Mouse (Mus musculus) embryonic facial prominence, embryonic 14.5 days (tissue): ENCODE data around the gene Irs3. TPM values are rescaled to one million over a fixed set of nuclear protein-coding genes. Genes with fewer than 3 reads are reported as not detected.

ENCODE experiments used
- ATAC-seq: fragments of 200-750 bp; cut with Nextera tagmentation; 2 replicates; pipeline ENCODE4 v1.8.0; 2017; ENCODE audit warnings: low read depth, moderate number of reproducible peaks, moderate TSS enrichment
- DNase-seq: peaks from one replicate; pipeline ENCODE4 v3.0.0-alpha.2; 2015; ENCODE audit warnings: low spot score
- H3K27ac ChIP-seq: fragments of 300-500 bp; sonication (generic); replicated peaks from 2 replicates; pipeline ENCODE4 v1.5.1; 2014; ENCODE audit warnings: low read depth, mild to moderate bottlenecking, low read length, moderate library complexity
- H3K27me3 ChIP-seq: fragments of 300-500 bp; sonication (generic); replicated peaks from 2 replicates; pipeline ENCODE4 v1.6.1; 2014; ENCODE audit warnings: low read length; ENCODE audit not compliant: control insufficient read depth, insufficient read depth
- H3K36me3 ChIP-seq: fragments of 300-500 bp; sonication (generic); 2 replicates; pipeline ENCODE4 v1.6.1; 2014; ENCODE audit warnings: low read length, mixed read lengths; ENCODE audit not compliant: control insufficient read depth, insufficient read depth
- H3K4me1 ChIP-seq: fragments of 300-500 bp; sonication (generic); 2 replicates; pipeline ENCODE4 v1.6.1; 2014; ENCODE audit warnings: antibody characterized with exemption, low read length; ENCODE audit not compliant: control insufficient read depth, insufficient read depth
- H3K4me2 ChIP-seq: fragments of 300-500 bp; sonication (generic); 2 replicates; pipeline ENCODE4 v1.6.1; 2014; ENCODE audit warnings: low read depth, mild to moderate bottlenecking, low read length, moderate library complexity, mixed read lengths
- H3K4me3 ChIP-seq: fragments of 300-500 bp; sonication (generic); 2 replicates; pipeline ENCODE4 v1.5.1; 2014; ENCODE audit warnings: low read depth, mild to moderate bottlenecking, low read length
- H3K9ac ChIP-seq: fragments of 300-500 bp; sonication (generic); 2 replicates; pipeline ENCODE4 v1.6.1; 2014; ENCODE audit warnings: low read depth, mild to moderate bottlenecking, low read length, moderate library complexity, mixed read lengths
- H3K9me3 ChIP-seq: fragments of 300-500 bp; sonication (generic); 2 replicates; pipeline ENCODE4 v1.6.1; 2016; ENCODE audit warnings: low read length; ENCODE audit not compliant: control insufficient read depth
- WGBS: fragments of 180-500 bp; shearing (Covaris S2); extraction: QIAGEN DNeasy Blood & Tissue Kit; methylation state at CpG from one replicate; pipeline ENCODE4 v1.1.7; 2014; 5-methylcytosine and 5-hydroxymethylcytosine counted together
- polyA plus RNA-seq: library from polyadenylated mRNA; unstranded; fragments of >200 nt; fragmentation: Nextera tagmentation; extraction: Ambion mirVana; gene quantifications from 2 replicates; pipeline ENCODE4 v1.2.1, GENCODE M21; 2014

The Irs3 gene
- polyA plus RNA-seq, 1 experiment from 2014 or later: 0.21 TPM

DNA sequence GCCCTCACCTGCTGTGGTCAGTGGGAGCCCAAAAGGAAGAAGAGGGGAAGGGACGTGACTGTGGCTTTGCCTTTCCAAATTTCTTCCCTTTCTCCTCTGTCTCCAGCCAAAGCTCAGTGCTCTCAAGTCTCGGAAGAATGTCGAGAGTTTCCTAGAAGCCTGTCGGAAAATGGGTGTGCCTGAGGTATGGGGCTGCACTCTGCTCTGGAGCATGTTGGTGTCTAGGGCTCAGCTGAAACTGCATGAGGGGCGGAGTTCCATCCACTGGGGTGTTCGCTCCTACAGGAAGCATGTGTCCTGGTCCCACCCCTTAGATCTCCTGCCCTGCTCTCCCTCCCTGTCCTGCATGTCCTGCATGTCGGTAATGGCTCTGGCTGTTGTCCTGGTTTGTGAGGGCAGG, 6.0 kb downstream of the Irs3 start:
- H3K27ac ChIP-seq: no peak overlapping the region
- no peak for ATAC-seq

DNA sequence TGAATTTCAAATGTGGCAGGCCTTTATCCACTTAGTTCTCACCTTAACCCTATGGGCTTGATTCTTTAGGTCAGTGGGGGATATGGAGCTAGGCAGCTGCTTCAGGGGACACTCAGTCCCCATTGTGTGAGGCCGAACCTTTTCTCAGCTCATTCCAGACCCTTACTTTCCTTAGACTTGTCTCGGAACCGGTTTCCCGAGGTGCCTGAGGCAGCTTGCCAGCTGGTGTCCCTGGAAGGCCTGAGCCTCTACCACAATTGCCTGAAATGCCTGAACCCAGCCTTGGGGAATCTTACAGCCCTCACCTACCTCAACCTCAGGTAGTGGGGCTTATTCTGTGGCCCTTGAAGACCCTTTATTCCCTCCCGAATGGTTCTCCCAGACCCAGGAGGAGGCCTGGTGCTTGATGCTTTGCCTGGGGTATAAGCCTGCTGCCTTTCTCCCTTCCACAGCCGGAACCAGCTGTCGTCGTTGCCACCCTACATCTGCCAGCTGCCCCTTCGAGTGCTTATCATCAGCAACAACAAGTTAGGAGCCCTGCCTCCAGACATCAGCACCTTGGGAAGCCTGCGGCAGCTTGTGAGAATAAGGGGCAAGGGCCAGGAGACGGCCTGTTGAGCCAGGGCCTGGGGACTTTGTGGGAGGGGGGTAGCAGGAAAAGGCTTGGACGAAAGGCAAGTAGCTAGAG, 12.0 kb downstream of the Irs3 start:
- 70% methylated on average over 12 of the region's 12 CpGs for WGBS
- no peak overlapping the region for H3K4me2 ChIP-seq
- peaks cover 50% of the 10 kb centered on the region for H3K36me3 ChIP-seq
- DNase-seq (no peak), ATAC-seq (no peak)
- 0 out of 2 replicates have a peak overlapping the region, but pooled peaks have one; percentile 21 for H3K27ac ChIP-seq
- H3K9ac ChIP-seq: peak overlapping the region; percentile 23; the same call in 1 of the 2 replicates
- H3K4me3 ChIP-seq: no peak overlapping the region
- no peaks in the 10 kb centered on the region for H3K9me3 ChIP-seq
- no peaks in the 10 kb centered on the region for H3K27me3 ChIP-seq
- peaks cover 26% of the 10 kb centered on the region for H3K4me1 ChIP-seq

More for the DNA sequence above, 6.0 kb downstream of the Irs3 start:
- Histone ChIP-seq H3K36me3 (peaks cover 78% of the 10 kb centered on the region), H3K4me1 (no peaks in the 10 kb centered on the region), H3K9ac (no peak overlapping the region), H3K4me3 (no peak overlapping the region), H3K9me3 (no peaks in the 10 kb centered on the region), H3K4me2 (no peak overlapping the region), H3K27me3 (peaks cover 9% of the 10 kb centered on the region; the same call in 1 of the 2 replicates)
- 81% methylated on average over 7 of the region's 7 CpGs for WGBS
- DNase-seq: no peak

DNA sequence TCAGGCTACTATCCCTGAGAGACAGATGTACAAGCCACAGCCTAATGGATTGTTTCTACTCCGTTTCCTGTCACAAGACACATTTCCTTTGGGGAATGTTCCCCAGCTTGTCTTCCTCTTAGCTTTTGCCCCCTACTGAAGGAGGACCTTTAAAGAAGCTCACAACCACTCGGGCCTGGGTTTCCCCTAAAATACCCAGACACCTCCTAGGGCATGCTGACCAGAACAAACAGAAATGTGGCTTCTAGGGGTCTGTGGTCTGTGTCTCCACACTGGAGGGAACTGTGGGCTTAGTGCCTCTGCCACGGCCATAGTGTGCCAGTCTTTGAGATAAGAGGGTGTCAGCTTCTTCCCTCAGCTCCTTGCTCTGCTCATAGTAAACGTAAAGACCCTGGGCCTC, 13.9 kb downstream of the Irs3 start:
- H3K27me3 ChIP-seq: no peaks in the 10 kb centered on the region
- no peaks in the 10 kb centered on the region for H3K9me3 ChIP-seq
- no peak for DNase-seq
- 0 out of 2 replicates have a peak overlapping the region, but pooled peaks have one; percentile 28 for H3K27ac ChIP-seq
- ATAC-seq: no peak
- peaks cover 31% of the 10 kb centered on the region for H3K36me3 ChIP-seq
- H3K4me3 ChIP-seq: no peak overlapping the region
- peak overlapping the region; percentile 94 for H3K4me2 ChIP-seq
- 60% methylated on average over 4 of the region's 4 CpGs for WGBS
- H3K9ac ChIP-seq: peak overlapping the region; percentile 31; the same call in 1 of the 2 replicates
- peaks cover 34% of the 10 kb centered on the region for H3K4me1 ChIP-seq

DNA sequence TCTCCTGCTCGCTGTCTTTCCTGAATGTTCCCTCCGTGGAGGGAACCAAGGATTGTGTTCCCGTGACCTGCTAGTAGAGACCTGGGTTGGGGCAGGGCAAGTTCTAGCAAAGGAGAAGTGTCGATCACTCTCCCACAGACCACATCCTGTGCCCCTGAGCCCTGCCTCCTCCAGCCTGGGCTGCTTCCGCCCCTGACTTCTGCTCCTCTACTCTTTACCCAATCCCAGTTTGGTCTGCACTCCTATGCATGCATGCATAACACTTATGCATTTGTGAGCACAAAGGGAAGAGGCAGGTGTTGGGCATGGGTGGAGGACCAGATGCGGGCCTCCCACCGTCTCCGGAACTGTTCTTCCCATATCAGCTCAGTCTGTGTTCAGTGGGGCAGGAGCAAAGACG, 14.3 kb downstream of the Irs3 start:
- Histone ChIP-seq H3K9ac (peak overlapping the region; percentile 81; the same call in 1 of the 2 replicates), H3K4me1 (peaks cover 34% of the 10 kb centered on the region), H3K9me3 (no peaks in the 10 kb centered on the region), H3K4me3 (peak overlapping the region; percentile 99; the same call in 1 of the 2 replicates), H3K27ac (peak overlapping the region; percentile 89), H3K27me3 (no peaks in the 10 kb centered on the region), H3K4me2 (peak overlapping the region; percentile 94), H3K36me3 (peaks cover 26% of the 10 kb centered on the region)
- WGBS: 55% methylated on average over 9 of the region's 9 CpGs
- ATAC-seq (no peak), DNase-seq (no peak)

DNA sequence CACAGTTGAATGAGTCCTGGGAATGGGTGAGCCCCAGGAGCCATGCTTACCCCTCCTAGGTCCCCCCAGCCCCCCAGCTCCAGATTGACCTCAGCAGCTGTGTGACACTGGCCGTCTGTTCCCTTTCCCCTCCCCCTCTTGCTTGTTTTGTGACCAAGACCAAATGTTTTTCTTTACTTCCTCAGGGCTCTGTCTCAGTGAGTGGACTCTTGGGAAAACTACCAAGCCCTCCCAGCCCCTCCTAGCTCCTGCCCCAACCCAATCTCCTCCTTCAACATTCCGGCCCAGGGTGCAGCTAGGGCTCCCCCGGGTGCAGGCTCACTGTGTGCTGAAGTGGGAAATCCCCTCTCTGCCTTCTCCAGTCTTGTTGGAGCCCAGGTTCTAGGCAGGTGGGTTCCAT, 14.9 kb downstream of the Irs3 start:
- Histone ChIP-seq H3K4me2 (peak overlapping the region; percentile 94), H3K9me3 (no peaks in the 10 kb centered on the region), H3K9ac (peak overlapping the region; percentile 81), H3K4me1 (peaks cover 34% of the 10 kb centered on the region), H3K27ac (peak overlapping the region; percentile 89), H3K4me3 (peak overlapping the region; percentile 99), H3K36me3 (peaks cover 21% of the 10 kb centered on the region), H3K27me3 (no peaks in the 10 kb centered on the region)
- DNase-seq (no peak), ATAC-seq (no peak)
- WGBS: 31% methylated on average over 3 of the region's 3 CpGs

DNA sequence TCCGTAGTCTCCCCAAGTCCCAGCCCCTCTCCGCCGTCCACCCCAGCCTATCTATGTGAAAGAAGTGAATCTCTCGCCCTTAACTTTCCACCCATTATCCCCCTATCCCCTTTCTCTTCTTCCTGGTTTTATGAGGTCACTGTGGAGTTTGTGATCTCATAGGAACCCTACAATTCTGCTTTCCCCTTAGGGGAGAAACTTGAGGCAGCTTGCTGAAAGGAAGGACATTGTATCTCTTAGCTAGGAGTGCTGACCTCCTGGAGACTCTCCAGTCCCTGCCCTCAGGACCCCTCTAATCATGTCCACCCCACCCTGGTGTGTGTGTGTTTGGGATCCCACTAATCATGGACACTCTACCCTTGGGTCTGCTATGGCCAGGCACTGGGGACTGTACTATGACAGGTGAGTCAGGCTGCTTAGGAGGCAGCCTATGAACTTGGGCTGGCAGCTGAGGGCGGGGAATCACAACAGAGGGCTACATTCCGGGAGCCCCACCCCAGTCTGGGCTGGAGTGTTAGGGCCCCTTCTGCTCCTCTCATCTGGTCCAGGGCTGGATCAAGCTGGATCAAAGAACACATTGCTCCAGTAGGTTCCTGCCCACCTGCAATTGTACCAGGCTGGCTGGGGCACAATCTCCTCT, 15.5 kb downstream of the Irs3 start:
- Histone ChIP-seq H3K4me2 (peak overlapping the region; percentile 94), H3K9me3 (no peaks in the 10 kb centered on the region), H3K4me1 (peaks cover 34% of the 10 kb centered on the region), H3K4me3 (peak overlapping the region; percentile 99), H3K9ac (peak overlapping the region; percentile 81), H3K27me3 (no peaks in the 10 kb centered on the region), H3K36me3 (peaks cover 15% of the 10 kb centered on the region), H3K27ac (peak overlapping the region; percentile 89)
- WGBS: 14% methylated on average over 6 of the region's 6 CpGs
- ATAC-seq: no peak; the same call in 1 of the 2 replicates
- DNase-seq: peak; percentile 61

DNA sequence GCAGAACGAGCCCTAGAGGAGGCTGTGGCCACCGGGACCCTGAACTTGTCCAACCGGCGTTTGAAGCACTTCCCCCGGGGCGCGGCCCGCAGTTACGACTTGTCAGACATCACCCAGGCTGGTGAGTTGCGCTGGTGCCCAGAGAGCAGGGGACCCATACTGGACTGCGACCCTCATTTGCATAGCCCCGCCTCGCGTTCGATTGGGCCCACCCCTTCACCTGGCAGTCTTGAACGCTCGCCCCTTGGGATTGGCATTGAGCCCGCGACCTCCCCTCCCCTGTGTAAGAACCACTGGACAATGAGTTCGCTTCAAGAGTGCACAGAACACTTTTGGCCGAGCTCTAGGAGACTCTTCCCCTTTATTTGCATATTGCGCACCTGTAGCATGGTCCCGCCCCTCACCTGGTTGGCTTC, 16.2 kb downstream of the Irs3 start:
- ATAC-seq: 0 out of 2 replicates have a peak, but pooled peaks have one; percentile 4
- no peaks in the 10 kb centered on the region for H3K9me3 ChIP-seq
- H3K9ac ChIP-seq: peak overlapping the region; percentile 81
- H3K27me3 ChIP-seq: no peaks in the 10 kb centered on the region
- H3K36me3 ChIP-seq: peaks cover 9% of the 10 kb centered on the region
- peak overlapping the region; percentile 99 for H3K4me3 ChIP-seq
- WGBS: 0% methylated on average over 21 of the region's 23 CpGs
- H3K4me1 ChIP-seq: peaks cover 34% of the 10 kb centered on the region
- peak; percentile 77 for DNase-seq
- peak overlapping the region; percentile 89 for H3K27ac ChIP-seq
- H3K4me2 ChIP-seq: peak overlapping the region; percentile 94

DNA sequence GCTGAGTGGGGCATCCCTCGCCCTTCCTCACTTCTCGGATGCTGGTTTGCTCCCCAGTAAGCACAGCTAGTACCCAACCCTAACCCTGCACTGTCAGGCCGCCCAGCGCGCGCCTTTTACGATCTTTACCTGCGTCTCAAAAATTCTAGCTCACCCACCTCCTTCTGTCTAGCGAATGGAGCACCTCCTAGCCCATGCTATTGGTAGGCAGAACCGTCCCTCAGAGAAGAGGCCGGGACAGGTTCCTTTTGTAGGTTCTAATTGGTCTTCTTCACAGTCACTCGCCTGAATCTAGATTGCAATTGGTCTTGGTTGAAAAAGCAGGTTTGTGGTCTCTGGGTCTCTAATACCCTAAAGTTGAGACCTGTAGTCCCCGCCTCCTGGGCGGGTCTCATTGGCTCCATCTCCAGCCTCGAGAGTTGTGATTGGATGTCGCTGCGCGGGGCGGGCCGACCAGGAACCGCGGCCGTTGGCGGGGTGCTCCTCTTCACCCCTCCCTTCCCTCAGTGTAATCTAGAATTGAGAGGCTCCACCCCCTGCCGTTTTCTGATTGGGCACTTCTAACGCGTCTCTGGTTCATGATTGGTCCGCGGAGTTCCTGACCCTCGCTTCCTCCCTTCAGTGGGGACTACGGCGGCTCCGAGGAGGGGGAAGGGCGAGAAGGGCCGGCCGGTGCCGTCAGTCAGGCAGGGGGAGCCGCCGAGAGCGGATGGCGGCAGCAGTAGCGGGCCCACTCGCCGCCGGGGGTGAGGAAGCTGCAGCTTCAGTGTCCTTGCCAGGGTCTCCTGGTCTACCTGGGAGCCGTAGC, 16.8 kb downstream of the Irs3 start, which contains the start of the genes Fbxo24, Lrch4 and Gm20605:
TSS of gene Fbxo24 (minus strand) at position 505 of the 808 bp plus-strand sequence.
TSS of gene Lrch4 (plus strand) at position 624 of the 808 bp plus-strand sequence.
TSS of gene Gm20605 (plus strand) at position 678 of the 808 bp plus-strand sequence.
- Histone ChIP-seq H3K27ac (peak within 1 kb of the TSS; percentile 89), H3K4me3 (peak within 1 kb of the TSS; percentile 99), H3K9me3 (no peaks in the 10 kb centered on the region), H3K27me3 (no peaks in the 10 kb centered on the region), H3K4me2 (peak within 1 kb of the TSS; percentile 94), H3K9ac (peak within 1 kb of the TSS; percentile 81), H3K4me1 (peaks cover 34% of the 10 kb centered on the region), H3K36me3 (peaks cover 3% of the 10 kb centered on the region)
- WGBS: under 1% methylated on average over 42 of the region's 46 CpGs
- ATAC-seq (peak; percentile 97), DNase-seq (peak; percentile 100)
